Mouse (Mus musculus) small intestine, adult 2 months (tissue): ENCODE measurements around the gene Jund. TPM values are rescaled to one million over a fixed set of nuclear protein-coding genes. Genes with fewer than 3 reads are reported as not detected.

Experiments used
- H3K27ac ChIP-seq: fragments of 200-500 bp; 2 replicates; pipeline ENCODE4 v1.5.1; 2012; ENCODE audit warnings: low read depth, low read length, control low read depth, inconsistent platforms; ENCODE audit not compliant: insufficient read depth
- H3K27me3 ChIP-seq: fragments of 200-500 bp; 2 replicates; pipeline ENCODE4 v1.6.1; 2012; ENCODE audit warnings: mild to moderate bottlenecking, moderate library complexity, low read length, inconsistent platforms; ENCODE audit not compliant: control insufficient read depth, insufficient read depth
- H3K36me3 ChIP-seq: fragments of 200-500 bp; 2 replicates; pipeline ENCODE4 v1.6.1; 2012; ENCODE audit warnings: mild to moderate bottlenecking, low read length, control low read depth, inconsistent platforms; ENCODE audit not compliant: control insufficient read depth, insufficient read depth
- H3K4me1 ChIP-seq: fragments of 200-500 bp; 2 replicates; pipeline ENCODE4 v1.6.1; 2012; ENCODE audit warnings: low read length, inconsistent platforms, mixed read lengths; ENCODE audit not compliant: control insufficient read depth, insufficient read depth, insufficient read length
- H3K4me3 ChIP-seq: fragments of 200-500 bp; 2 replicates; pipeline ENCODE4 v1.5.1; 2012; ENCODE audit warnings: low read depth, mild to moderate bottlenecking, control low read depth, inconsistent platforms, low read length, moderate library complexity
- CTCF ChIP-seq: fragments of 200-500 bp; IDR thresholded peaks from 2 replicates; pipeline ENCODE4 v1.5.1; 2012; ENCODE audit warnings: low read depth, mild to moderate bottlenecking, control low read depth, inconsistent platforms, low read length, moderate library complexity, mixed read lengths; ENCODE audit not compliant: insufficient replicate concordance, insufficient read length; ENCODE audit errors: extremely low read depth
- POLR2A ChIP-seq: fragments of 200-500 bp; IDR thresholded peaks from 2 replicates; pipeline ENCODE4 v1.6.1; 2012; ENCODE audit warnings: low read depth, mild to moderate bottlenecking, control low read depth, inconsistent platforms, low read length, moderate library complexity
- WGBS: fragments of 180-500 bp; shearing (Covaris S2); methylation state at CpG from one replicate; pipeline ENCODE4 v1.1.7; 2018; 5-methylcytosine and 5-hydroxymethylcytosine counted together
- polyA plus RNA-seq: library from polyadenylated mRNA; depleted of rRNA; stranded (reverse); fragments of >200 nt; gene quantifications from 2 replicates; pipeline ENCODE4 v1.2.3, GENCODE M21; 2012

Jund gene
- polyA plus RNA-seq, 1 experiment = 1,098 TPM

- WGBS = 33% methylated on average over 2 of the region's 2 CpGs
- TF ChIP-seq CTCF (no peak), POLR2A (no peak)
- no peaks in the 10 kb centered on the region for H3K27me3 ChIP-seq
- no peak overlapping the region for H3K4me3 ChIP-seq
- H3K27ac ChIP-seq = peak overlapping the region; percentile 92
- H3K36me3 ChIP-seq = no peaks in the 10 kb centered on the region
- peaks cover 17% of the 10 kb centered on the region for H3K4me1 ChIP-seq
These were observed 33.1 kb upstream of the Jund start for GRCm38 (mm10) chr8:70665599-70665998.

DNA sequence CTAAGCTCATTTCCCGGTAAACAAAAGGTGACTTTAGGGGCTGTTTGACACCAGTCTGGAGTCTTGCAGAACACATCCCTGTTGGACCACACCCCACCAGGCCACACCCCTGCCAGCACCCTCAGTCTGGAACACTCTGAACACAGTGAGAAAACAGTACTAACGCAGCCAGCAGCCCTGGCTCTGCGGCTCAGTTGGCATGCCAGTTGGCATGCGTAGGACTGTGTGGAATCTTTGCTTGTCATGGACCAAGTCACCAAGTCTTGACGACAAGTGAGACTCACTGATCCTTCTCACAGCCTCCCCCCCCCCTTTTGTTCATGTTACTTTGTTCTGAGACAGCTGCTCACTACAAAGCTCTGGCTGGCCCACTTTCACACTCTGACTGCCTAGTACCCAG lies 31.7 kb upstream of the Jund start:
- TF ChIP-seq CTCF (no peak), POLR2A (no peak; the same call in 1 of the 2 replicates)
- 30% methylated on average over 5 of the region's 5 CpGs for WGBS
- H3K27me3 ChIP-seq = no peaks in the 10 kb centered on the region
- H3K36me3 ChIP-seq = no peaks in the 10 kb centered on the region
- H3K27ac ChIP-seq = peak overlapping the region; percentile 85
- H3K4me1 ChIP-seq = peaks cover 17% of the 10 kb centered on the region
- H3K4me3 ChIP-seq = no peak overlapping the region

GRCm38 (mm10) chr8:70671615-70672324 lies 27.0 kb upstream of the Jund start:
- H3K36me3 ChIP-seq = no peaks in the 10 kb centered on the region
- TF ChIP-seq CTCF = no peak
- TF ChIP-seq POLR2A = no peak
- H3K27ac ChIP-seq = peak overlapping the region; percentile 18; the same call in 1 of the 2 replicates
- H3K4me1 ChIP-seq = peaks cover 24% of the 10 kb centered on the region
- H3K27me3 ChIP-seq = no peaks in the 10 kb centered on the region
- WGBS = 81% methylated on average over 10 of the region's 10 CpGs
- H3K4me3 ChIP-seq = no peak overlapping the region

DNA sequence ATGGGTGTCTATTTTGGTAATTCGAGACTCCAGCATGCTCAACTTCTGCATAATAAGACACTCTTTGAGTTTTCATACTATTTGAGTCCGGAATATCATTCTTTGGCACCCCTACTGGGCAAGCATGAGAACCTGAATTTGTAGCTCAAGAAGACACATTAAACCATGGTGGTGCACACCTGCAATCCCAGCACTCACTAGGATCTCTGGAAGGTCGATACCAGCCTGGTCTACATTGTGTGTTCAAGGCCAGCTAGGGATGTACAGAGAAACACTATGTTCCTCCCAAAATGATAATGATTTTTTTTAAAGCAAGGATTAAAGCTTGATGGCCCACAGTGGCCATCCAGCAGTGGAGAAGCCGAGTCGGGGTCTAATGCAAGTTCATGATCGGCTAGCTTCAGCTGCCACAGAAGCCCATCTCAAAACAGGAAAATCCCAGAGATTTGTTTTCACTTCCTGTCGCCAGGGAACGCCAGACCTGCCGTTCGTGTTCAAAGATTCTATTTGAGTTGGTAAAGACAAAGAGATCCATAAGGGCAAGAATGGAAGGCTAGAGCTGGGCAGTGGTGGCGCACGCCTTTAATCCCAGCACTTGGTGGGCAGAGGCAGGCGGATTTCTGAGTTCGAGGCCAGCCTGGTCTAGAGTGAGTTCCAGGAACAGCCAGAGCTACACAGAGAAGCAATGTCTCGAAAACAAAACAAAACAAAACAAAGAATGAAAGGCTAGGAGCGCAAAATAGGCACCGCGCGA lies 26.2 kb upstream of the Jund start:
- H3K27me3 ChIP-seq = no peaks in the 10 kb centered on the region
- H3K36me3 ChIP-seq = no peaks in the 10 kb centered on the region
- TF ChIP-seq CTCF = no peak
- no peak for TF ChIP-seq POLR2A
- WGBS = 32% methylated on average over 19 of the region's 19 CpGs
- H3K4me1 ChIP-seq = peaks cover 23% of the 10 kb centered on the region
- H3K27ac ChIP-seq = peak overlapping the region; percentile 39
- H3K4me3 ChIP-seq = peak overlapping the region; percentile 48

- Histone ChIP-seq H3K27me3 (no peaks in the 10 kb centered on the region), H3K36me3 (peaks cover 2% of the 10 kb centered on the region; the same call in 1 of the 2 replicates), H3K4me1 (peaks cover 30% of the 10 kb centered on the region), H3K4me3 (peak within 1 kb of the TSS; percentile 66), H3K27ac (peak within 1 kb of the TSS; percentile 93)
- TF ChIP-seq POLR2A (peak; percentile 40; the same call in 1 of the 2 replicates), CTCF (peak; percentile 82)
- under 1% methylated on average over 60 of the region's 60 CpGs for WGBS
These were observed 25.5 kb upstream of the Jund start, which contains the start of gene Lsm4 for GRCm38 (mm10) chr8:70673079-70673856. Gene Lsm4, plus strand, starts transcription at chr8:70673248.

- Histone ChIP-seq H3K4me1 (peaks cover 39% of the 10 kb centered on the region), H3K27me3 (no peaks in the 10 kb centered on the region), H3K36me3 (peaks cover 3% of the 10 kb centered on the region; the same call in 1 of the 2 replicates), H3K27ac (peak overlapping the region; percentile 93), H3K4me3 (peak overlapping the region; percentile 66; the same call in 1 of the 2 replicates)
- 30% methylated on average over 3 of the region's 3 CpGs for WGBS
- TF ChIP-seq CTCF (no peak), POLR2A (no peak)
These were observed 24.6 kb upstream of the Jund start for GRCm38 (mm10) chr8:70674109-70674508.
